ENCODE assay signal across 23 mouse cellular contexts in the genomic region with DNA sequence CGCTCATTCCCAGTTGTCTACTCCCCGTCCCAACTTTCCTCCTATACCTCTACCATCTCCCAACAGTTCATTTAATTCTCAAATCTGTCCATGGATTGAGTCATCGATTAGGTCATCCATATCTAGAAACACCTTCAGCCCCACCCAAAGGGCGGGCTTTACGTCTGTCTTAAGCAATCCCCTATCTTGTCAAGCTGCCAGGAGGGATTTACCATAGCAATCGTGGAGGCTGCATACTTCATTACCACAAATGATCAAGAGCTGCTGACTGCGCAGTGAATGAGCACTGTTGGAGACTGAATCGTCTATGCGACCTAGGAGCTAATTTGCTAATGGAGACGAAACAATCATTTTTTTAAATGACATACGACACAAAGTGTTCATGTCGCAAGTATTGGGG. TPM values are rescaled to one million over a fixed set of nuclear protein-coding genes. Genes with fewer than 3 reads are reported as not detected.
"Had no signal": no experiment of that assay in that cellular context is flagged by ENCODE, and none has a peak within 500 bp of the region (broad histone marks: within the 10 kb centered on the region; RNA-seq: fewer than 3 reads in every experiment).

No protein-coding gene starts in this region.

- H3K4me2 ChIP-seq: kidney, embryonic 15.5 days; limb, embryonic 13.5 days; liver, embryonic 12.5 days; liver, embryonic 15.5 days; lung, embryonic 15.5 days; midbrain, embryonic 13.5 days; stomach, embryonic 15.5 days had no signal

- DNase-seq: kidney, adult 8-10 months; kidney, postnatal 10 days; kidney, postnatal 36 days; layer of hippocampus, adult 9-11 months; liver; lung, adult 18-20 months; lung, postnatal 10 days; lung, postnatal 36 days; right cerebral cortex, postnatal 25 days; spleen, adult 18-20 months; thymus, postnatal 25 days had no signal

- H3K27me3 ChIP-seq: kidney, embryonic 15.5 days; limb, embryonic 13.5 days; liver, embryonic 15.5 days; lung, embryonic 15.5 days; stomach, embryonic 15.5 days had no signal

- H3K27ac ChIP-seq: kidney, embryonic 15.5 days; limb, embryonic 10.5 days; limb, embryonic 13.5 days; liver, embryonic 12.5 days; liver, embryonic 15.5 days; lung, embryonic 15.5 days; midbrain, embryonic 10.5 days; midbrain, embryonic 13.5 days; stomach, embryonic 15.5 days had no signal

- ATAC-seq: liver, embryonic 12.5 days; midbrain, embryonic 13.5 days; midbrain, embryonic 16.5 days had no signal

- H3K4me1 ChIP-seq: kidney, embryonic 15.5 days; liver, embryonic 12.5 days; liver, embryonic 15.5 days; megakaryocyte, embryonic 14.5 days; stomach, embryonic 15.5 days had no signal

- H3K36me3 ChIP-seq: kidney, embryonic 15.5 days; limb, embryonic 10.5 days; limb, embryonic 13.5 days; liver, embryonic 12.5 days; liver, embryonic 15.5 days; lung, embryonic 15.5 days; midbrain, embryonic 10.5 days; midbrain, embryonic 13.5 days; stomach, embryonic 15.5 days had no signal

- H3K4me3 ChIP-seq: kidney, embryonic 15.5 days; limb, embryonic 10.5 days; limb, embryonic 13.5 days; liver, embryonic 12.5 days; liver, embryonic 15.5 days; lung, embryonic 15.5 days; megakaryocyte, embryonic 14.5 days; midbrain, embryonic 10.5 days; midbrain, embryonic 13.5 days; stomach, embryonic 15.5 days had no signal

- H3K9ac ChIP-seq: kidney, embryonic 15.5 days; limb, embryonic 13.5 days; liver, embryonic 12.5 days; liver, embryonic 15.5 days; lung, embryonic 15.5 days; midbrain, embryonic 13.5 days; stomach, embryonic 15.5 days had no signal

- H3K9me3 ChIP-seq: kidney, embryonic 15.5 days; liver, embryonic 12.5 days; liver, embryonic 15.5 days; lung, embryonic 15.5 days; midbrain, embryonic 13.5 days; stomach, embryonic 15.5 days had no signal

RNA-seq across cellular contexts. Expression of gene Ddo, which starts 19.0 kb away (rescaled TPM):
- total RNA-seq: monocyte, adult 5-6 weeks had no signal

RNA-seq across cellular contexts. Expression of gene Mettl24, which starts 34.3 kb away (rescaled TPM):
- total RNA-seq: monocyte, adult 5-6 weeks had no signal
